Mouse (Mus musculus): ENCODE measurements at regions not wholly inside any gene's neighbourhood (a gene's known extent, or its start where the extent isn't known, plus 50 kb on each side); places are given as distances from the start of the nearest gene placed in this dataset.
"Not testable (repeated sequence)": the region's sequence is repeated elsewhere in the genome, so short reads cannot be mapped to it uniquely, and the experiment has no call there.

GRCm38 (mm10) chr7:137649650-137650049 lies 212.2 kb downstream of the Glrx3 start:
- DNase-seq: no peak

GRCm38 (mm10) chr7:137653837-137654236 lies 216.4 kb downstream of the Glrx3 start:
- DNase-seq: no peak

- no peak for DNase-seq
These were observed 229.8 kb downstream of the Glrx3 start for GRCm38 (mm10) chr7:137667165-137667564.

GRCm38 (mm10) chr7:137671156-137671555 lies 233.7 kb downstream of the Glrx3 start:
- DNase-seq: no peak

- DNase-seq: no peak
These were observed 237.2 kb downstream of the Glrx3 start for GRCm38 (mm10) chr7:137674596-137674995.

GRCm38 (mm10) chr7:137675381-137675780 lies 238.0 kb downstream of the Glrx3 start:
- no peak for DNase-seq

- no peak for DNase-seq
These were observed 247.4 kb downstream of the Glrx3 start for GRCm38 (mm10) chr7:137684826-137685225.

- DNase-seq: no peak
These were observed 247.9 kb downstream of the Glrx3 start for GRCm38 (mm10) chr7:137685320-137685719.

GRCm38 (mm10) chr7:137696831-137697230 lies 259.4 kb downstream of the Glrx3 start:
- no peak for DNase-seq

GRCm38 (mm10) chr7:137698501-137698900 lies 261.1 kb downstream of the Glrx3 start:
- DNase-seq: not testable (repeated sequence)

- DNase-seq: no peak
These were observed 275.4 kb downstream of the Glrx3 start for GRCm38 (mm10) chr7:137712862-137713261.

GRCm38 (mm10) chr7:137713856-137714255 lies 276.4 kb downstream of the Glrx3 start:
- DNase-seq: no peak

GRCm38 (mm10) chr7:137714318-137714962 lies 277.0 kb downstream of the Glrx3 start:
- DNase-seq: no peak

GRCm38 (mm10) chr7:137715126-137715900 lies 277.9 kb downstream of the Glrx3 start:
- DNase-seq: no peak

- no peak for DNase-seq
These were observed 286.1 kb downstream of the Glrx3 start for GRCm38 (mm10) chr7:137723361-137724040.

GRCm38 (mm10) chr7:137726031-137726430 lies 288.6 kb downstream of the Glrx3 start:
- no peak for DNase-seq

- no peak for DNase-seq
These were observed 298.6 kb downstream of the Glrx3 start for GRCm38 (mm10) chr7:137735873-137736527.

- DNase-seq: no peak
These were observed 304.3 kb downstream of the Glrx3 start for GRCm38 (mm10) chr7:137741702-137742101.

GRCm38 (mm10) chr7:137742297-137742751 lies 304.9 kb downstream of the Glrx3 start:
- no peak for DNase-seq

GRCm38 (mm10) chr7:137745575-137745974 lies 308.2 kb downstream of the Glrx3 start:
- DNase-seq: no peak

GRCm38 (mm10) chr7:137745991-137746390 lies 308.6 kb downstream of the Glrx3 start:
- DNase-seq: no peak

- no peak for DNase-seq
These were observed 311.5 kb downstream of the Glrx3 start for GRCm38 (mm10) chr7:137748936-137749335.

GRCm38 (mm10) chr7:137750741-137751140 lies 313.3 kb downstream of the Glrx3 start:
- no peak for DNase-seq

Data from thymus, postnatal 4 days (tissue).